Mouse (Mus musculus): ENCODE measurements around the gene Cacnb4.

The Cacnb4 gene

GRCm38 (mm10) chr2:52567421-52567820, 109.2 kb downstream of the Cacnb4 start:
- no peak for DNase-seq

DNA sequence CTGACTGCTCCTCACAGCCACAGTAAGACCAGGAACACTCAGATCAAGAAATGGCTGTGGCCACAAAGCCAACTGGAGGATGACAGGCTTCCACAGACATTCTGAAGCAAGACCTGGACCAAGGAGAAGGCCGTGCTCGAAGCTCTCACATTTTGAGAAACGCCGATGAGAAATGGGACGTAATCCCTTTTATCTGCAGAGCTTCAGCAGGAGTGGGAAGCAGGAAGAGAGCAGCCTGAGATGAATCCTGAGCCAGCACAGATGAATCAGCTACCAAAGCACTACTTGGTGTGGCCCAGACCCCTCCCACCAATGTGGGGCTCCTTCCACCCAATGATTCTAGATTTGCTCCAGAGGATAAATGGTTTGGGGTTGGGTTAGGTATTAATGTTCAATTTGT, 113.4 kb downstream of the Cacnb4 start:
- no peak for DNase-seq

DNA sequence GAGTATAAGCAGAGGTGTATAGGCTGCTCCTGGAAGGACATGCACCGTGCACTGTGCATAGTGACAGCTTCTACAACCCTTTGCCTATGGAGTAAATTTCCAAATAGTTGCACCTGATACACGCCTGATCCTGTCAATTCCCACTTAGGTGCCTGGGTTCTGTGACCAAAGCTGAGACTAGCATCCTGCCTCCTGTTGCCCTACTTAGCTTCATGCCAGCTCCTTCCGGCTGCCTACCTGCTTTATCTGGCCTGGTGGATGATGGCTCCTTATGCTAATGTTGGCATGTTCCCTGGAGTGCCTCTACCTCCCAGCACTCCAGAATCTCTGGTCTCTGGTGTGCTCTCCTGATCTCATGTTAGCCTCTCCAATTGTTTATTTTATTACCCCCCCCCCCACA, 114.3 kb downstream of the Cacnb4 start:
- DNase-seq, result peak; percentile 81 to 92

GRCm38 (mm10) chr2:52561137-52561536, 115.5 kb downstream of the Cacnb4 start:
- DNase-seq, result no peak

DNA sequence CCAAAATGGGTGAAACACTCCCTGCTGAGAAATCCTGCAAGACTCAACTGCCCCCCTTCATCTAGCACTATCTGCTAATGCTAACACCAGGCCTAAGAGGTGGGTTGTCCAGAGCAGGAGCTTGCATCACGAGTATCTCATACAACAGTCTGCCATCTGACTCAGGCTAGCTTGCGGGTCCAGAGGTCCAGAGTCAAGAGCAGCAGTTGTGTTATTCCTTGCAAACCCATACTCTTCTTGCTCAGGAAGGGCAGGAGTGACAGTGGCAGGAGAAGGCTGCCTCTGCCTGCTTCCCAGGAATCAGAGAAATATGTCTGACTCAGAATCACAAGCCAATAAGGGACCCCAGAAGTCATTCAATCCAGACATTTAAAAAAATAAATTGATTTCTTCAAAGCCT, 116.4 kb downstream of the Cacnb4 start:
- no peak for DNase-seq

DNA sequence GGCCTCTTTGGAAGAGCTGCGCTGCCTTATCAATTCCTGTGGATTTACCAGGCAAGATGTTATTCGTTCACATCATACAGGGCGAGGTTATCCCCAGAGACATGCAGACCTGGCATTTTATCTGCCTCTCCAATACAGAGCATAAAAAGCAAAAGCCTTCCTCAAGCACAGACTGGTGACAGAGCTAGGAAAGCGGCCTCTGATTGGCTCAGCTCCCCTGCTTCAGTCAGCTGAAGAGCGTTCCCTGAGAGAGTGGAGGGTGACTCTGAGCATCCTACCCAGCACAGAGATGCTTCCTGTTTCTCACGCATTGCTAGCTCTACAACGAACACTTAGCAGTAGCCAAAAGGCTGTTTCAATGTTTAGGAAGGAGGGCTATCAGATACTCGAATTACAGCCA, 118.2 kb downstream of the Cacnb4 start:
- DNase-seq, result peak; percentile 82 to 89

GRCm38 (mm10) chr2:52557503-52558275, 118.9 kb downstream of the Cacnb4 start:
- peak; percentile 62 to 64 for DNase-seq

DNA sequence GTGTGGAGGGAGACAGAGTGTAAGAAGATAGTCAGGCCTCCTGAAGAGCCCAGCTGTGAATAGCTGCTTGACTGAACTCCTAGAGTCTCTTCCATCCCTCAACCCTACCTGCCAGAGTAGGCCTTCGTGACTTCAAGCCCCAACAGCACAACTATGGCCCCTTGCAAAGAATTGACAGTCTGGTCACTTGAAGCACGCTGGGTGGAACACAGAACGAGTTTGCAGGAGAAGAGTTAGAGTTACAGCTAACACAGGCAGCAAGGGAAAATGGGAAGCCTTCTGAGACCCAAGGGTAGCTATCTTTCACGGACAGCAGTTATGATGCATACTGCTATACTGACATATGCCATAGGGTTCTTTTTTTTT, 119.7 kb downstream of the Cacnb4 start:
- DNase-seq, result no peak

GRCm38 (mm10) chr2:52556298-52556960, 120.2 kb downstream of the Cacnb4 start:
- DNase-seq, result peak in 1 of 2 experiments; percentile 48

- no peak for DNase-seq
Measured at GRCm38 (mm10) chr2:52548401-52548800, 128.2 kb downstream of the Cacnb4 start.

GRCm38 (mm10) chr2:52547331-52547730, 129.3 kb downstream of the Cacnb4 start:
- no peak for DNase-seq

DNA sequence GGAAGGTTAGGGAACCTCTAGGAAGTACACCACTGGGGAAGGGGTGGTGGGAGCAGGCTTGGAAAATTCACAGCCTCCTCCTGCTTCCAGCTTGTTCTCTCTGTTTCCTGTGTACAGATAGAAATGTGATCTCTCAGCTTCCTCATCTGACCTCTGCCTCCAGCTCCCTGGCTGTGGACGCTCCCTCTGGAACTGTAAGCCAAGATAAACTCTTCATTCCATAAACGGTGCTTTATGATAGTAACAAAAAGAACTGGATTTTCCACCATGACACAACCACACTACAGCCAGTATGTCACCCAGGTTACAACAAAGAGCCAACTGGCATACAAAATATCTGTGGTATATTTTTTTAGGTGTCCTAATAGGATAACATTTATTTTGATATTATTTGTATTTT, 132.1 kb downstream of the Cacnb4 start:
- DNase-seq, result no peak

GRCm38 (mm10) chr2:52541068-52541467, 135.6 kb downstream of the Cacnb4 start:
- peak; percentile 77 to 86 for DNase-seq

- DNase-seq, result no peak
Measured at GRCm38 (mm10) chr2:52539318-52539717, 137.3 kb downstream of the Cacnb4 start.

GRCm38 (mm10) chr2:52537645-52538044, 139.0 kb downstream of the Cacnb4 start:
- peak; percentile 62 to 77 for DNase-seq

DNA sequence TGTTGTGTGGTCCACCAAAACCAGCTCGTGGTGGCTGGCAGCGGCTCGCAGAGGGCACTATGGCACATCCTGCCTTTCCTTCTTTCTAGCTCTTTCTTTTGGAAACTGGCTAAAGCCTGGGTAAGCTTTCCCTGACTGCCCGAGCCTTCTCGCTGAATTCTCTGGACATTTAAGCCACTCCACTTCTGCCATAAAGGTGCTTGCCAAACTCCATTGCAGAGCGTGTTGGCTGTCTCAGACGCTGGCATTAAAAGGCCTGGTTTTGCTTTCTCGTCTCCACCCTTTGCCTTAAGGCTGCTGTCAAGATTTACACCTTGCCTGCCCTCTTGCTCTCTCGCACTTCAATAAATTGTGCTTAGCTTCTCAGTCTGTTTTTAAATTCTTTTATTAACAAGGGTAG, 139.5 kb downstream of the Cacnb4 start:
- no peak for DNase-seq

DNA sequence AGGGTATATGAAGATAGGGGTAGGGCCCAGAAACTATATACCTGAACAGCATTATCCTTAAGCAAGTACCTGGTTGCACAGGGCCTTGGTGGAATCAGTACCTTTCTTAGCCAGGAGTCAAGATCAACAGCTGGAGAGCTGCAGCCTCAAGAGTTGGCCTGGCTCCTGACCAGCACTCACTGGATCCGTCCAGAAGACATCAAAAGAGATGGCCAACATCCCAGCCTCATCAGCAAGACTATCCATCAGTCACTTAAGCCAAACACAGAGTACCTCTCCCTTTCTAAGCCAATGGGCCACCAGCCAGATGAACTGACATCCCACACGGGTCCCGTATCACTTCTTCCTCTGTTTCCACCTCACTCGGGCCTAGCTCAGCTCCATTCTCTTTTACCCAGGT, 140.1 kb downstream of the Cacnb4 start:
- DNase-seq, result no peak

- DNase-seq, result no peak
Measured at GRCm38 (mm10) chr2:52533696-52534095, 142.9 kb downstream of the Cacnb4 start.

GRCm38 (mm10) chr2:52530521-52530920, 146.1 kb downstream of the Cacnb4 start:
- DNase-seq, result no peak

- no peak for DNase-seq
Measured at GRCm38 (mm10) chr2:52529245-52529644, 147.4 kb downstream of the Cacnb4 start.

DNA sequence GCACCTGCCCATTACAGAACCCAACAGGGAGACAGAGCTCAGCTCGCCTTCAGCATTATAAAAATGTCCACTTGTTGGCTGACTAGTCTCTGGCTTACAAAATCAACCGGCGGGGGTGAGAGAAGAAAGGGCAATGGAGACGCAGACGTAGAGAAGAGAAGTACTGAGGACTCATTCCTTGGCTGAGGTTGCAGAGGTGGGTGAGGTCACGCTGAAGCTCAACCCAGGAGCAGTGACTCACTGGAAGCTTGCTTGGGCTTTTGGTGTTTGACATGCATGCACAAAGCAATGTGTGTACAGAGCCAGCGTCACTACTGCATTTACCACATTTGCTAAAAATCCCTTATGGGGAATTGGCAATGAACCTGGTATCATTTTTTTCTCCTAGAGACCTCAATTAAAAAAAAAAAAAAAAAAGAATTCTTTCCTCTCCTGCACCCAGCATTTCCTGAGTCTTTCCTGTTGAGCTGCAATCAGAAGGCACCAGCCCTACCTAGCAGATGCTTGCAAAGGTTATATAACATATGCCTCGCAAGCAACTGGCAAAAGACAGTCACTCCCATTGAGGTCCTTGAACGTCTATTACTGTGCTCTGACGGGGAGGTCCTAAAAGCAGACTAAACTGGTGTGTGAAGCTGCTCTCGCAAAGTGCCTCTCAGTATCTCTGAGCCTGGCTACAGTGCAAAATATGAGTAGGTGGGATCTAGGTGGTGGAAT, 150.6 kb downstream of the Cacnb4 start:
- peak in 1 of 2 experiments; percentile 39 for DNase-seq

GRCm38 (mm10) chr2:52523056-52523715, 153.4 kb downstream of the Cacnb4 start:
- DNase-seq, result no peak

DNA sequence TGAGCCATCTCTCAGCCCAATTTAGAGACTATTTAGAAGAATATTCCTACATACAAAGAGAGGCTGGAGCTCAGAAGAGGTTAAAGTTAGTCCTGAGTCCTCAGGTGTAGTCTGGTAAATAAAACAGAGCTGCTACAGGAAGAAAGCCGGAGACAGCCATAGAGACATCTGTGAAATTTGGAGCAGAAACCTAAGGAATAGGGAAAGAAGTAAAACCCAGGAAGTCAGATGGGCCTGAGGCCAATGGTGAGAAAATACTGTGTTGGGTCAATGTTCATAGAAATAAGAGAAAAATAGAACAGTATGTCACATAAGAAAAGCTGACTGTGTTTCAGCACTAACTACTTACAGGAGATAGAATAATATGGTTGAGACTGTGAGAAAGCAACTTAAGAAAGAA, 155.6 kb downstream of the Cacnb4 start:
- peak; percentile 41 to 52 for DNase-seq

Data from cerebellum, adult 18-20 months (tissue).